Mouse (Mus musculus) stomach, postnatal 0 days (tissue): ENCODE measurements around the gene Cyp27b1. TPM values are rescaled to one million over a fixed set of nuclear protein-coding genes. Genes with fewer than 3 reads are reported as not detected.

Experiments
- ATAC-seq: fragments of 200-750 bp; cut with Nextera tagmentation; 2 replicates; pipeline ENCODE4 v1.8.0; 2017; ENCODE audit not compliant: low FRiP score, low TSS enrichment
- DNase-seq: peaks from one replicate; pipeline ENCODE4 v3.0.0-alpha.2; 2016; ENCODE audit warnings: low spot score
- H3K27ac ChIP-seq: fragments of 300-500 bp; sonication (generic); replicated peaks from 2 replicates; pipeline ENCODE4 v1.5.1; 2014; ENCODE audit warnings: mild to moderate bottlenecking, control low read depth
- H3K27me3 ChIP-seq: fragments of 300-500 bp; sonication (generic); 2 replicates; pipeline ENCODE4 v1.6.1; 2014; ENCODE audit warnings: low read length; ENCODE audit not compliant: control insufficient read depth, insufficient read depth
- H3K36me3 ChIP-seq: fragments of 300-500 bp; sonication (generic); 2 replicates; pipeline ENCODE4 v1.6.1; 2014; ENCODE audit warnings: low read length, mixed read lengths; ENCODE audit not compliant: control insufficient read depth, insufficient read depth
- H3K4me1 ChIP-seq: fragments of 300-500 bp; sonication (generic); replicated peaks from 2 replicates; pipeline ENCODE4 v1.6.1; 2014; ENCODE audit warnings: antibody characterized with exemption; ENCODE audit not compliant: control insufficient read depth, insufficient read depth
- H3K4me2 ChIP-seq: fragments of 300-500 bp; sonication (generic); replicated peaks from 2 replicates; pipeline ENCODE4 v1.6.1; 2014; ENCODE audit warnings: low read depth, mild to moderate bottlenecking, control low read depth, moderate library complexity
- H3K4me3 ChIP-seq: fragments of 300-500 bp; sonication (generic); 2 replicates; pipeline ENCODE4 v1.5.1; 2014; ENCODE audit warnings: low read depth, low read length, control low read depth
- H3K9ac ChIP-seq: fragments of 300-500 bp; sonication (generic); 2 replicates; pipeline ENCODE4 v1.6.1; 2014; ENCODE audit warnings: mild to moderate bottlenecking, low read length, control low read depth, mixed read lengths
- H3K9me3 ChIP-seq: fragments of 300-500 bp; sonication (generic); 2 replicates; pipeline ENCODE4 v1.6.1; 2016; ENCODE audit warnings: low read length; ENCODE audit not compliant: control insufficient read depth
- CTCF ChIP-seq: IDR thresholded peaks from 2 replicates; pipeline ENCODE4 v1.5.1; 2016; ENCODE audit warnings: antibody characterized with exemption, low read depth, mild to moderate bottlenecking, moderate library complexity
- EP300 ChIP-seq: optimal IDR thresholded peaks from 2 replicates; pipeline ENCODE3; 2016; ENCODE audit warnings: antibody characterized with exemption
- WGBS: fragments of 180-500 bp; shearing (Covaris S2); extraction: QIAGEN DNeasy Blood & Tissue Kit; methylation state at CpG from one replicate; pipeline ENCODE4 v1.1.7; 2014; 5-methylcytosine and 5-hydroxymethylcytosine counted together
- polyA plus RNA-seq: library from polyadenylated mRNA; unstranded; fragments of >200 nt; fragmentation: Nextera tagmentation; extraction: Ambion mirVana; gene quantifications from 2 replicates; pipeline ENCODE4 v1.2.1, GENCODE M21; 2015

Cyp27b1 gene
- polyA plus RNA-seq, 1 experiment from 2014 or later, result 0.13 TPM

- WGBS, result 78% methylated on average over 12 of the region's 12 CpGs
- DNase-seq, result no peak
- Histone ChIP-seq H3K27me3 (no peaks in the 10 kb centered on the region), H3K4me1 (no peaks in the 10 kb centered on the region; the same call in 1 of the 2 replicates), H3K27ac (no peak overlapping the region), H3K4me3 (no peak overlapping the region), H3K9ac (no peak overlapping the region), H3K9me3 (no peaks in the 10 kb centered on the region), H3K4me2 (no peak overlapping the region), H3K36me3 (no peaks in the 10 kb centered on the region)
- TF ChIP-seq EP300 (no peak), CTCF (no peak)
- no peak for ATAC-seq
Observed at GRCm38 (mm10) chr10:127036273-127036672, 11.8 kb upstream of the Cyp27b1 start.

GRCm38 (mm10) chr10:127037641-127038040, 10.4 kb upstream of the Cyp27b1 start:
- H3K27ac ChIP-seq, result no peak overlapping the region
- TF ChIP-seq EP300 (no peak), CTCF (no peak)

GRCm38 (mm10) chr10:127040569-127041214, 7.4 kb upstream of the Cyp27b1 start:
- Histone ChIP-seq H3K9me3 (no peaks in the 10 kb centered on the region), H3K4me1 (no peaks in the 10 kb centered on the region; the same call in 1 of the 2 replicates), H3K4me3 (peak overlapping the region; percentile 85), H3K9ac (peak overlapping the region; percentile 67), H3K36me3 (no peaks in the 10 kb centered on the region), H3K4me2 (peak overlapping the region; percentile 98), H3K27ac (peak overlapping the region; percentile 65), H3K27me3 (no peaks in the 10 kb centered on the region)
- TF ChIP-seq CTCF (no peak), EP300 (no peak)
- 2% methylated on average over 20 of the region's 20 CpGs for WGBS
- ATAC-seq (peak; percentile 30; the same call in 1 of the 2 replicates), DNase-seq (peak; percentile 54)

More at GRCm38 (mm10) chr10:127037641-127038040, 10.4 kb upstream of the Cyp27b1 start:
- DNase-seq (no peak), ATAC-seq (no peak)
- H3K27me3 ChIP-seq, result no peaks in the 10 kb centered on the region
- no peak overlapping the region for H3K9ac ChIP-seq
- no peak overlapping the region for H3K4me3 ChIP-seq
- H3K36me3 ChIP-seq, result no peaks in the 10 kb centered on the region
- 76% methylated on average over 12 of the region's 12 CpGs for WGBS
- no peak overlapping the region for H3K4me2 ChIP-seq
- H3K9me3 ChIP-seq, result no peaks in the 10 kb centered on the region
- no peaks in the 10 kb centered on the region; the same call in 1 of the 2 replicates for H3K4me1 ChIP-seq

GRCm38 (mm10) chr10:127041274-127041766, 6.7 kb upstream of the Cyp27b1 start, which contains the start of the genes Mettl1 and Eef1akmt3:
Gene Mettl1 (plus strand): TSS chr10:127041414.
Gene Eef1akmt3 (minus strand): TSS chr10:127041513.
- 0% methylated on average over 28 of the region's 28 CpGs for WGBS
- Histone ChIP-seq H3K4me3 (peak within 1 kb of the TSS; percentile 85), H3K36me3 (no peaks in the 10 kb centered on the region), H3K27ac (peak within 1 kb of the TSS; percentile 65), H3K9me3 (no peaks in the 10 kb centered on the region), H3K4me2 (peak within 1 kb of the TSS; percentile 98), H3K9ac (peak within 1 kb of the TSS; percentile 67), H3K4me1 (no peaks in the 10 kb centered on the region; the same call in 1 of the 2 replicates), H3K27me3 (no peaks in the 10 kb centered on the region)
- DNase-seq (peak; percentile 65), ATAC-seq (peak; percentile 43)
- TF ChIP-seq CTCF (no peak; the same call in 1 of the 2 replicates), EP300 (no peak)

- ATAC-seq, result peak; percentile 81
- no peaks in the 10 kb centered on the region; the same call in 1 of the 2 replicates for H3K4me1 ChIP-seq
Observed at GRCm38 (mm10) chr10:127041774-127042338, 6.2 kb upstream of the Cyp27b1 start.

More at GRCm38 (mm10) chr10:127041774-127042338, 6.2 kb upstream of the Cyp27b1 start:
- peak overlapping the region; percentile 65 for H3K27ac ChIP-seq
- H3K36me3 ChIP-seq, result no peaks in the 10 kb centered on the region
- H3K27me3 ChIP-seq, result no peaks in the 10 kb centered on the region
- peak; percentile 91 for DNase-seq
- peak overlapping the region; percentile 67 for H3K9ac ChIP-seq
- H3K4me3 ChIP-seq, result peak overlapping the region; percentile 85
- no peaks in the 10 kb centered on the region for H3K9me3 ChIP-seq
- H3K4me2 ChIP-seq, result peak overlapping the region; percentile 98
- under 1% methylated on average over 42 of the region's 44 CpGs for WGBS
- TF ChIP-seq EP300 (no peak), CTCF (no peak)
